Comparison of ENCODE assay signal across 8 mouse cellular contexts in the genomic region with DNA sequence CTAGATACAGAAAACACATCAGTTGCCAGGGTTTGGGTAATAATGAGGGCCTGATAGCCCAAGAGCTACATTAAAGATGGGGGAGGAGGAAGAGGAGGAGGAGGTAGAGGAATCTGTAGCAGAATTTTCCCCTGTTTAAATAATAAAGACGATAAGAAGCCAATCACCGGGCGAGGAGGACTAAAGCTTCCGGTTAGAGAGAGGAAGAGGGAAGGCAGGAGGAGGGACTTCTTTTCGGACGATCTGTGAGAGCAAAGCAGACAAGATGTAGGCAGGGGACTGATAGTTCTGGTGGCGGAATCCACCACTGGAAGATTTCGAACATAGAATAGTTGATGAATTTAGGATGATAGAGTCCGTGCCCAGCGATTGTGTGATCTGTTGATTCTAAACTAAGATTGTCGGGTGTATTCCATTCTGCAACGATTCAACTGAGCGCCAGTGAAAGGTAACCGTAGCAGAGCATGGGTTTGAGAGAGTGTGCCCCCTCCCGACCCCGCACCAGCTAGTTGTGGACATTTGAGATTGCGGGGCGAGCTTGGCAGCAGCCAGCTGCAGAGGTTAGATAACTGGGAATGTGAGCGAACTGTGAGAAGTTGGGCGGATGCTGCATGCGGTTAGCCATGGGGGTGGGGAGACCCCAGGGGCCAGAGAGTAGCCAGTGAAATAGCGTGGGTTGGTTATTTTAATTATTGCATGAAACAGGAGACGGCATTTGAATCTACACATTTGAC. TPM values are rescaled to one million over a fixed set of nuclear protein-coding genes. Genes with fewer than 3 reads are reported as not detected.
DNase-seq lines count a peak whose midpoint lies in the region; ATAC-seq and TF ChIP-seq lines count a peak whose summit lies in the region.
"Had no signal": no experiment of that assay in that cellular context is flagged by ENCODE, and none has a peak within 500 bp of the region (broad histone marks: within the 10 kb centered on the region; RNA-seq: fewer than 3 reads in every experiment).

No protein-coding gene starts in this region.

- no peak; the same call in 1 of the 2 replicates for ATAC-seq in lung, embryonic 15.5 days (ENCODE audit: borderline replicate concordance, extremely low read depth, low FRiP score, low TSS enrichment)
- ATAC-seq in activated CD4-positive, CD25-positive, alpha-beta regulatory T cell, adult 4 months: no peak

- H3K4me3 ChIP-seq in lung, embryonic 15.5 days: peak overlapping the region; percentile 36
- H3K4me3 ChIP-seq in small intestine, adult 2 months (ENCODE audit: low read depth, low read length): peak overlapping the region; percentile 28; the same call in 1 of the 2 replicates

- no peak overlapping the region for H3K9ac ChIP-seq in lung, embryonic 15.5 days

- no peaks in the 10 kb centered on the region for H3K36me3 ChIP-seq in lung, embryonic 15.5 days
- no peaks in the 10 kb centered on the region for H3K36me3 ChIP-seq in small intestine, adult 2 months (ENCODE audit: control insufficient read depth, insufficient read depth, low read length)

- WGBS in lung, embryonic 15.5 days: 62% methylated on average over 23 of the region's 23 CpGs
- WGBS in small intestine, adult 2 months: 70% methylated on average over 23 of the region's 23 CpGs

- TF ChIP-seq POLR2A in small intestine, adult 2 months (IDR thresholded peaks at IDR 0.05; ENCODE audit: low read depth, low read length): no peak

- no peak for TF ChIP-seq CTCF in small intestine, adult 2 months (IDR thresholded peaks at IDR 0.05; ENCODE audit: extremely low read depth, insufficient read length, insufficient replicate concordance, low read depth, low read length)

- peak overlapping the region; percentile 16; the same call in 1 of the 2 replicates for H3K4me2 ChIP-seq in lung, embryonic 15.5 days

- H3K27me3 ChIP-seq in lung, embryonic 15.5 days: no peaks in the 10 kb centered on the region
- no peaks in the 10 kb centered on the region for H3K27me3 ChIP-seq in small intestine, adult 2 months (ENCODE audit: control insufficient read depth, insufficient read depth, low read length)

- no peaks in the 10 kb centered on the region for H3K9me3 ChIP-seq in lung, embryonic 15.5 days

- H3K4me1 ChIP-seq in lung, embryonic 15.5 days: no peaks in the 10 kb centered on the region
- H3K4me1 ChIP-seq in small intestine, adult 2 months (ENCODE audit: control insufficient read depth, insufficient read depth, insufficient read length, low read length): no peaks in the 10 kb centered on the region

- no peak for DNase-seq in lung, postnatal 25 days (ENCODE audit: low spot score)
- DNase-seq in c-Kit-positive CD71-positive TER-119-negative erythroid progenitor cells, embryonic 14.5 days (ENCODE audit: low read depth): peak; percentile 36
- peak; percentile 1 for DNase-seq in induced T-regulatory cell, adult 2 months (ENCODE audit: low read depth)
- DNase-seq in adrenal gland, adult 2 months: no peak
- DNase-seq: adrenal gland, postnatal 36 days had no signal

- no peak overlapping the region for H3K27ac ChIP-seq in lung, embryonic 15.5 days
- H3K27ac ChIP-seq in small intestine, adult 2 months (ENCODE audit: insufficient read depth, low read depth, low read length): no peak overlapping the region

RNA-seq across cellular contexts. Expression of gene Pdzrn4, which starts 52.4 kb away (rescaled TPM):
- 1.7 TPM in 2 replicates for polyA plus RNA-seq in lung, embryonic 15.5 days (2015; fragmentation: Nextera tagmentation; extraction: Ambion mirVana)
- polyA plus RNA-seq in small intestine, adult 2 months (2012; rRNA removed): 0.06 and 0.14 TPM in 2 replicates
- total RNA-seq in adrenal gland, adult 2 months (2021): not detected
- polyA plus RNA-seq in adrenal gland, adult 2 months (2012; rRNA removed): 0.03 and 0.17 TPM in 2 replicates
- polyA plus RNA-seq in activated CD4-positive, CD25-positive, alpha-beta regulatory T cell, adult 4 months (2017; shearing (Covaris generic)): under 1 TPM in 1 of 2 experiments, not detected in 1; 0.15 TPM
- total RNA-seq: adrenal gland, postnatal 36 days had no signal

Comparison
In these comparisons a context has a peak if more than half of its experiments do, and no peak if none do; other contexts are left out.
1. DNase-seq: peak in c-Kit-positive CD71-positive TER-119-negative erythroid progenitor cells, embryonic 14.5 days (single experiment) and induced T-regulatory cell, adult 2 months (single experiment); none in lung, postnatal 25 days (single experiment) and adrenal gland, adult 2 months (single experiment).